Mouse (Mus musculus): ENCODE measurements around the gene Apoc1. TPM values are rescaled to one million over a fixed set of nuclear protein-coding genes. Genes with fewer than 3 reads are reported as not detected.
"Not testable (repeated sequence)": the region's sequence is repeated elsewhere in the genome, so short reads cannot be mapped to it uniquely, and the experiment has no call there.

Apoc1 gene
- polyA plus RNA-seq, 1 experiment from 2014 or later: 14.6 TPM

DNA sequence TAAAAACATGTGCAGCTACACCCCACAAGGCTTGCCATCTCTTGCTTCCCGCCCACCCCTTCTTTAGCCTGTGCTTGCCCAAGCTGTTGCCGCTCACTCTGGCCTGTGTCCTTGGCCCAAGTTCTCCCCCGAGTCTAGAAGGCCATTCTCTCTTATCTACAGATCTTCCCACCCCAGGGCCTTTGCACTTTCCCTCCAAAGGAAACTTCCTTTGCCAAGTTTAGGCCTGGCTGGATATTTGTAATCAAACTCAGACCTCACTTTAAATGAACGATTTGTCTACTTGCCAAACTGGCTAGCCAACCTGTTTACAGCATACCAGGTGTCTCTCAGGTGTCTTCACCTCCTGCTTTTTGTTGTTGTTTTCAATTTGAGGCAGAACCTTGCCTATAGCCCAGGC lies 1.6 kb downstream of the Apoc1 start:
- no peaks in the 10 kb centered on the region for H3K36me3 ChIP-seq (ENCODE audit: control insufficient read depth, insufficient read depth, low read length)
- no peak overlapping the region for H3K9ac ChIP-seq (ENCODE audit: low read length)
- no peaks in the 10 kb centered on the region for H3K27me3 ChIP-seq (ENCODE audit: control insufficient read depth, insufficient read depth, low read length)
- no peak overlapping the region for H3K4me3 ChIP-seq (ENCODE audit: control insufficient read depth in 1 of 2, insufficient read depth in 1 of 2, low read depth in 1 of 2, low read length in 2 of 2)
- peaks cover 22 to 28% of the 10 kb centered on the region in 2 experiments for H3K4me1 ChIP-seq (ENCODE audit: control insufficient read depth in 2 of 2, insufficient read depth in 2 of 2, low read length in 2 of 2)
- H3K9me3 ChIP-seq (ENCODE audit: control insufficient read depth, low read length): no peaks in the 10 kb centered on the region
- 88% methylated on average over 4 of the region's 4 CpGs for WGBS
- H3K4me2 ChIP-seq (ENCODE audit: low read length): no peak overlapping the region
- no peak overlapping the region for H3K27ac ChIP-seq (replicated peaks in 1 of 2; ENCODE audit: control insufficient read depth in 1 of 2, insufficient read depth in 1 of 2, low read depth in 2 of 2, low read length in 2 of 2)
- no peak for ATAC-seq (ENCODE audit: insufficient number of reproducible peaks, insufficient read depth, low FRiP score, low read depth)

DNA sequence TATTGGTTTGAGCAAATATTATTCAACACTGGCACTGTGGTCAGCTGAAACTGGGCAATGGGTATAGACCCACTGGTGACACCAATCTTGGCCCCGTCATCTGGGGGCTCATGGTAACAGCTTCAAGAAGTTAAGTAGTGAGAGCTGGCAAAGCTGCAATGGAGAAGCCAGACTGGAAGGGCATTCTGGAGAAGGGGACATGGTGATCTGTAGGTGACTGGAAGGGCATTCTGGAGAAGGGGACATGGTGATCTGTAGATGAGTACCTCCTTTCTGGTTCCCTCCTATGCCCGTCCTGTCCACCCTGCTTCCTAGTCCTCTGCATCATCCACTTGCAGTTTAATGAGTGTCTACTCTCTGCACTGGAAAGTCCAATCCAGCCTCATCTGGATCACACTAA lies 3.8 kb downstream of the Apoc1 start:
- 82% methylated on average over 2 of the region's 2 CpGs for WGBS
- no peak overlapping the region for H3K27ac ChIP-seq (replicated peaks in 1 of 2; ENCODE audit: control insufficient read depth in 1 of 2, insufficient read depth in 1 of 2, low read depth in 2 of 2, low read length in 2 of 2)
- H3K27me3 ChIP-seq (ENCODE audit: control insufficient read depth, insufficient read depth, low read length): no peaks in the 10 kb centered on the region
- H3K9me3 ChIP-seq (ENCODE audit: control insufficient read depth, low read length): no peaks in the 10 kb centered on the region
- no peaks in the 10 kb centered on the region for H3K36me3 ChIP-seq (ENCODE audit: control insufficient read depth, insufficient read depth, low read length)
- H3K4me3 ChIP-seq (ENCODE audit: control insufficient read depth in 1 of 2, insufficient read depth in 1 of 2, low read depth in 1 of 2, low read length in 2 of 2): no peak overlapping the region
- peaks cover 9 to 13% of the 10 kb centered on the region in 2 experiments for H3K4me1 ChIP-seq (ENCODE audit: control insufficient read depth in 2 of 2, insufficient read depth in 2 of 2, low read length in 2 of 2)
- H3K4me2 ChIP-seq (ENCODE audit: low read length): no peak overlapping the region
- no peak for ATAC-seq (ENCODE audit: insufficient number of reproducible peaks, insufficient read depth, low FRiP score, low read depth)
- no peak overlapping the region for H3K9ac ChIP-seq (ENCODE audit: low read length)

DNA sequence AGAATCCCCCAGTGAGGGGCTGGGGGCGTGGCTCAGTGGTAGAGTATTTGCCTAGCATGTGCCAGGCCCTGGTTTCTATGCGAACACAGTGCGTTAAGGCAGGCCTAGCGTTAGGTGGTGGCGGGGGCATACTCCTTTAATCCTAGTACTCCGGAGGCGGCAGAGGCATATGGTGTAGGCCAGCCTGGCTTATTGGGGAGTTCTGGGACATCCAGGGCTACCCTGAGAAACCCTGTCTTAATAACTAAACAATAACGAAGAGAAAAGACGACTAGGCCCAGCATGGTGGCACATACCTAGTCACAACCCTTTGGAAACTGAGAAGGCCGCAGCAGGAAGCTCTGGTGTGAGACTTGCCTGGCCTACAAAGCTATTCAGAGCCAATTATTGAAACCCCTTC lies 4.4 kb downstream of the Apoc1 start:
- Histone ChIP-seq H3K27me3 (ENCODE audit: control insufficient read depth, insufficient read depth, low read length) (no peaks in the 10 kb centered on the region), H3K9me3 (ENCODE audit: control insufficient read depth, low read length) (no peaks in the 10 kb centered on the region), H3K36me3 (ENCODE audit: control insufficient read depth, insufficient read depth, low read length) (no peaks in the 10 kb centered on the region), H3K9ac (ENCODE audit: low read length) (no peak overlapping the region), H3K4me1 (ENCODE audit: control insufficient read depth in 2 of 2, insufficient read depth in 2 of 2, low read length in 2 of 2) (peaks cover 3 to 9% of the 10 kb centered on the region in 2 experiments), H3K4me2 (ENCODE audit: low read length) (no peak overlapping the region), H3K27ac (replicated peaks in 1 of 2; ENCODE audit: control insufficient read depth in 1 of 2, insufficient read depth in 1 of 2, low read depth in 2 of 2, low read length in 2 of 2) (no peak overlapping the region), H3K4me3 (ENCODE audit: control insufficient read depth in 1 of 2, insufficient read depth in 1 of 2, low read depth in 1 of 2, low read length in 2 of 2) (no peak overlapping the region)
- no peak for ATAC-seq (ENCODE audit: insufficient number of reproducible peaks, insufficient read depth, low FRiP score, low read depth)
- 93% methylated on average over 10 of the region's 10 CpGs for WGBS

DNA sequence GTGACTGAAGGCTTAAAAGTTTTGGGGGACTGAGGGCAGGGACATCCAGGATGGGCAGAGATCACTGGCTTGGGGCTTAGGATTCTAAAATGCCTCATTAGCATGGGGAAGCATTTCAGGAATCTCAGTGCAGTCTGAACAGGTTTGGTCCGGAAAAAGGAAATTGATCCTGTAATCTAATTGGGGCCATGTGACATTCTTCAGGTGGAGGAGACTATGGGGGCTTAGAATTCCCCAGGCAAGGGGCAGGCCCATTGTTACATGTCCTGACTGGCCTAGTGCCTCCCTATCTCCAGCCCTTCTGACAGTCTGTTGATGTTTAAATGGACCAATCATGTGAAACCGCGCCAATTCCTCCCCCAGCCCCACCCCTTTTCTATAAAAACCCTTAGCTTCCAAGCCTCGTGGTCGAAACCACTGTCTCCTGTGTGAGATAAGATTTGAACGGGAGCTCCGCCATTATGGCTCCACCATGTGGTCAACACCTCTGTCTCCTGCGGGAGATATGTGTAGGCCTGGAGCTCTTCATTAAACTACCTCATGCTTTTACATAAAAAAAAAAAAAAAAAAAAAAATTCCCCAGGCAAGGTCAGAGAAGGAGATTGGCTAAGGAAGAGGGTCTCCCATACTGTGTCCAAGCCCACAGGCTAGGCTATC lies 5.4 kb downstream of the Apoc1 start:
- not testable (repeated sequence) for H3K27ac ChIP-seq (replicated peaks in 1 of 2; ENCODE audit: control insufficient read depth in 1 of 2, insufficient read depth in 1 of 2, low read depth in 2 of 2, low read length in 2 of 2); H3K36me3 ChIP-seq (ENCODE audit: control insufficient read depth, insufficient read depth, low read length); H3K4me3 ChIP-seq (ENCODE audit: control insufficient read depth in 1 of 2, insufficient read depth in 1 of 2, low read depth in 1 of 2, low read length in 2 of 2); H3K9me3 ChIP-seq (ENCODE audit: control insufficient read depth, low read length); H3K4me2 ChIP-seq (ENCODE audit: low read length); H3K4me1 ChIP-seq (ENCODE audit: control insufficient read depth in 2 of 2, insufficient read depth in 2 of 2, low read length in 2 of 2); H3K27me3 ChIP-seq (ENCODE audit: control insufficient read depth, insufficient read depth, low read length); H3K9ac ChIP-seq (ENCODE audit: low read length); ATAC-seq (ENCODE audit: insufficient number of reproducible peaks, insufficient read depth, low FRiP score, low read depth)
- WGBS: 45% methylated on average over 8 of the region's 8 CpGs

DNA sequence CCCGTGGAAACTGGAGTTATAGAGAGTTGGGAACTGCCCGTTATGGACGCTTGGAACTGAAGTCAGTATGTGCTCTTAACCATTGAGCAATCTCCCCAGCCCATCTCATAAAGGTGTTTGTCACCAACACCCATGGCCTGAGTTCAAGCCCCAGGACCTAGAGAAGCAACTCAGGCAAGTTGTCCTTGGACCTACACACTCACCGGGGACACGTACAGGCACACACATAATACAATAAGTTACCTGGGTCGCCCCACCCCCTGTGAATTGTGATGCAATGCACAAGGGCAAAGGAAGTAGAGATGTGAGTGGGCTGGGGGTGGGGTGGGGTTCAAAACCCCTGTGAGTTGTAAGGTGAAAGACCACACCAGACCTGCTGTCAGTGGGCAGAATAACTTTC lies 5.9 kb downstream of the Apoc1 start:
- H3K27me3 ChIP-seq (ENCODE audit: control insufficient read depth, insufficient read depth, low read length): no peaks in the 10 kb centered on the region
- ATAC-seq (ENCODE audit: insufficient number of reproducible peaks, insufficient read depth, low FRiP score, low read depth): no peak
- H3K9ac ChIP-seq (ENCODE audit: low read length): no peak overlapping the region
- H3K4me1 ChIP-seq (ENCODE audit: control insufficient read depth in 2 of 2, insufficient read depth in 2 of 2, low read length in 2 of 2): no peaks in the 10 kb centered on the region
- WGBS: 84% methylated on average over 6 of the region's 6 CpGs
- H3K9me3 ChIP-seq (ENCODE audit: control insufficient read depth, low read length): no peaks in the 10 kb centered on the region
- no peak overlapping the region for H3K4me3 ChIP-seq (ENCODE audit: control insufficient read depth in 1 of 2, insufficient read depth in 1 of 2, low read depth in 1 of 2, low read length in 2 of 2)
- H3K27ac ChIP-seq (replicated peaks in 1 of 2; ENCODE audit: control insufficient read depth in 1 of 2, insufficient read depth in 1 of 2, low read depth in 2 of 2, low read length in 2 of 2): no peak overlapping the region
- H3K36me3 ChIP-seq (ENCODE audit: control insufficient read depth, insufficient read depth, low read length): no peaks in the 10 kb centered on the region
- no peak overlapping the region for H3K4me2 ChIP-seq (ENCODE audit: low read length)

DNA sequence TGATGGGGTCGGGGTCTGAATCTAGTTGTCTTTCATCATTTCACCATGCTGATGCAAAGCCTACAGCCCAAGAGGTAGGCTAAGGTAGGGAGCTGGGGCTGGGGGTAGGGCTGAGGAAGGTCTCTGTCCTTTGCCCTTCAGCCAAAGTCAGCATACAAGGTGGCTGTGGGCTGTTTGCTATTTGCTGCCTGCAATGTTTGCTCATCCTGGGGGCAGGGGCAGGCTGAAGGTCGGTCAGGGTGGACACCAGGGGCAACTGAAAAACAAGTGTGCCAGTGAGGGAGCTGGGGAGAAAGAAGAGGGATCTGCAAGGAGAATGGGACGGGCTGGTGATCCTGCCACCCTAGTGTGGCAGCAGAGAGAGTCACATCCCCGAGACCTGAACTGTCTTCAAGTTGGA lies 7.1 kb downstream of the Apoc1 start:
- no peaks in the 10 kb centered on the region for H3K27me3 ChIP-seq (ENCODE audit: control insufficient read depth, insufficient read depth, low read length)
- H3K9me3 ChIP-seq (ENCODE audit: control insufficient read depth, low read length): no peaks in the 10 kb centered on the region
- H3K9ac ChIP-seq (ENCODE audit: low read length): no peak overlapping the region
- no peak overlapping the region for H3K27ac ChIP-seq (replicated peaks in 1 of 2; ENCODE audit: control insufficient read depth in 1 of 2, insufficient read depth in 1 of 2, low read depth in 2 of 2, low read length in 2 of 2)
- peaks cover 0 to 4% of the 10 kb centered on the region in 2 experiments; a peak in 1 of 4 replicates for H3K4me1 ChIP-seq (ENCODE audit: control insufficient read depth in 2 of 2, insufficient read depth in 2 of 2, low read length in 2 of 2)
- 56% methylated on average over 4 of the region's 4 CpGs for WGBS
- H3K4me2 ChIP-seq (ENCODE audit: low read length): no peak overlapping the region
- no peaks in the 10 kb centered on the region for H3K36me3 ChIP-seq (ENCODE audit: control insufficient read depth, insufficient read depth, low read length)
- no peak overlapping the region for H3K4me3 ChIP-seq (ENCODE audit: control insufficient read depth in 1 of 2, insufficient read depth in 1 of 2, low read depth in 1 of 2, low read length in 2 of 2)
- no peak for ATAC-seq (ENCODE audit: insufficient number of reproducible peaks, insufficient read depth, low FRiP score, low read depth)

DNA sequence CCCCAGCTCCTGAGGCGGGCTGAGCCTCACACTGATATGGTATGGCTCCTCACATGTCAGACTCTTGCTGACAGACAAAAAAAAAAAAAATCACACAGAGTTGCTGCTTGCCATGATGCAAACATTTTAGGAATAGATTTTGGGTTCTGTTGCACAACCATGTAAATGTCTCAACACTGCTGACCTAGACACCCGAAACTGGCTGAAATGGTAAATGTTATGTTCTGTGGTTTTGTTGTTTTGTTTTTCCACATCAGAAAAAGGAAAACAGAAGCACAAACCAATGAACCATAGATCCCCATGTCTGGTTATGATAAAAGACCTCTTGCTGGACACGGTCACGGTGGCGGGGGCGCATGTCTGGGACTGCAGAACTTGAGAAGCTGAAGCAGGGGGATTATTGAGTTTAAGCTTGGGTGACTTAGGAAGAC lies 8.7 kb downstream of the Apoc1 start:
- no peak overlapping the region for H3K27ac ChIP-seq (replicated peaks in 1 of 2; ENCODE audit: control insufficient read depth in 1 of 2, insufficient read depth in 1 of 2, low read depth in 2 of 2, low read length in 2 of 2)
- no peak overlapping the region for H3K4me2 ChIP-seq (ENCODE audit: low read length)
- no peaks in the 10 kb centered on the region for H3K36me3 ChIP-seq (ENCODE audit: control insufficient read depth, insufficient read depth, low read length)
- H3K4me3 ChIP-seq (ENCODE audit: control insufficient read depth in 1 of 2, insufficient read depth in 1 of 2, low read depth in 1 of 2, low read length in 2 of 2): no peak overlapping the region
- peaks cover 0 to 4% of the 10 kb centered on the region in 2 experiments; a peak in 1 of 4 replicates for H3K4me1 ChIP-seq (ENCODE audit: control insufficient read depth in 2 of 2, insufficient read depth in 2 of 2, low read length in 2 of 2)
- ATAC-seq (ENCODE audit: insufficient number of reproducible peaks, insufficient read depth, low FRiP score, low read depth): no peak
- no peaks in the 10 kb centered on the region for H3K27me3 ChIP-seq (ENCODE audit: control insufficient read depth, insufficient read depth, low read length)
- no peak overlapping the region for H3K9ac ChIP-seq (ENCODE audit: low read length)
- WGBS: 82% methylated on average over 6 of the region's 6 CpGs
- no peaks in the 10 kb centered on the region for H3K9me3 ChIP-seq (ENCODE audit: control insufficient read depth, low read length)

DNA sequence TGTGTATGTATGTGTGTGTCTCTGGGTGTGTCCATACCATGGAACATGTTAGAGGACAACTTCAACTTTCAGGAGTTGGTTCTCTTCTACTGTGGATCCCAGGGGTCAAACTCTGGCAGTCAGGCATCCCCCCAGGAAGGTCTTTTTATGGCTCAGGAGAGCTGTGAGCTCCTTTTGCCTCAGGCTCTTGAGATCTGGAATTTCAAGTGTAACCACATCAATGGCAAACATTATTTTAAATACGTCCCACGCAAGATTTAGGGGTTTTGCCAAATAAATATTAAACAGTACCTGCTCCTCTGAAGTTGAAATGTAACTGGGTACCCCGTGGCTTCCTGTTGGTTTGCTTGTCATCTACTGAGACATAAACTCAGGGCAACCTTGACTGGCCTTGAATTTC lies 9.5 kb downstream of the Apoc1 start:
- no peaks in the 10 kb centered on the region for H3K27me3 ChIP-seq (ENCODE audit: control insufficient read depth, insufficient read depth, low read length)
- ATAC-seq (ENCODE audit: insufficient number of reproducible peaks, insufficient read depth, low FRiP score, low read depth): no peak
- WGBS: 62% methylated on average over 3 of the region's 3 CpGs
- peaks cover 0 to 4% of the 10 kb centered on the region in 2 experiments; a peak in 1 of 4 replicates for H3K4me1 ChIP-seq (ENCODE audit: control insufficient read depth in 2 of 2, insufficient read depth in 2 of 2, low read length in 2 of 2)
- H3K9me3 ChIP-seq (ENCODE audit: control insufficient read depth, low read length): no peaks in the 10 kb centered on the region
- H3K27ac ChIP-seq (replicated peaks in 1 of 2; ENCODE audit: control insufficient read depth in 1 of 2, insufficient read depth in 1 of 2, low read depth in 2 of 2, low read length in 2 of 2): no peak overlapping the region
- H3K4me3 ChIP-seq (ENCODE audit: control insufficient read depth in 1 of 2, insufficient read depth in 1 of 2, low read depth in 1 of 2, low read length in 2 of 2): no peak overlapping the region
- H3K4me2 ChIP-seq (ENCODE audit: low read length): no peak overlapping the region
- H3K9ac ChIP-seq (ENCODE audit: low read length): no peak overlapping the region
- no peaks in the 10 kb centered on the region for H3K36me3 ChIP-seq (ENCODE audit: control insufficient read depth, insufficient read depth, low read length)

Measured in heart, embryonic 14.5 days (tissue).